Mouse (Mus musculus): ENCODE results near the gene Nudt17. TPM values are rescaled to one million over a fixed set of nuclear protein-coding genes. Genes with fewer than 3 reads are reported as not detected.
"Not testable (repeated sequence)": the region's sequence is repeated elsewhere in the genome, so short reads cannot be mapped to it uniquely, and the experiment has no call there.

Nudt17 gene
- total RNA-seq, 1 experiment from 2014 or later = 3.6 TPM

DNA sequence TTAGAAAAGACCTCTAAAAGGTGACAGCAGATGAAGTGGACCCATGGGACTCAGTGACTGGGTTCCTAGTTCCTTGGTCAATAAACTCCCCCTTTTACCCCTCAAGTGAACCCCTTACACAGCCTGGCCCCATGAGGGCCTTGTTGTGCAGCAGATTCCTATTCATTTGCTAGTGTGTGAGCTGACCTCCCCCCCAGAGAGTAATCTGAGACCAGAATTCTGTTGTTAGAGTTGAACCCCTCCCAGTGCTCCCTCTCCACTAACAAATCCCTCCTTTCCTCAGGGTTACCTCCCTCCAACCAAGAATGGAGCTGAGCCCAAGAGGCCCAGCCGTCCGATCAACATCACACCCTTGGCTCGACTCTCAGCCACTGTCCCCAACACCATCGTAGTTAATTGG, 7.4 kb downstream of the Nudt17 start:
- DNase-seq = no peak

DNA sequence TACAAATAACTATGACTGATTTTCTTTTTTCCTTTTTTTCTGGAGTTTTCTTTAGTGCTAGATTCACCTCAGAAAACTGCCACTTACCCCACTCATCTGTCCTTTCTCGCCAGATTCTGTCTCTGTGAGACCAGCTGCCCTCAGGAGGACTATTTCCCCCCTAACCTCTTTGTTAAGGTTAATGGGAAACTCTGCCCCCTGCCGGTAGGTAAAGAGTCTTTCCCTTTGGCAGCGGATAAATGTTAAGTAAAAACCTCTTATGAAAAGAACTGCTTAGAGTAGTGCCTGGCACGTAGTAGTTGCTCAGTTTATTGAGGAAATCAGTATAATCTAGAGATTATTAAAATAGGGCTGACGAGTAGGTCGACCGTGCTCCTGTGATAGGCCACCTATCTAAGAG, 8.0 kb downstream of the Nudt17 start:
- peak; percentile 44 for DNase-seq

DNA sequence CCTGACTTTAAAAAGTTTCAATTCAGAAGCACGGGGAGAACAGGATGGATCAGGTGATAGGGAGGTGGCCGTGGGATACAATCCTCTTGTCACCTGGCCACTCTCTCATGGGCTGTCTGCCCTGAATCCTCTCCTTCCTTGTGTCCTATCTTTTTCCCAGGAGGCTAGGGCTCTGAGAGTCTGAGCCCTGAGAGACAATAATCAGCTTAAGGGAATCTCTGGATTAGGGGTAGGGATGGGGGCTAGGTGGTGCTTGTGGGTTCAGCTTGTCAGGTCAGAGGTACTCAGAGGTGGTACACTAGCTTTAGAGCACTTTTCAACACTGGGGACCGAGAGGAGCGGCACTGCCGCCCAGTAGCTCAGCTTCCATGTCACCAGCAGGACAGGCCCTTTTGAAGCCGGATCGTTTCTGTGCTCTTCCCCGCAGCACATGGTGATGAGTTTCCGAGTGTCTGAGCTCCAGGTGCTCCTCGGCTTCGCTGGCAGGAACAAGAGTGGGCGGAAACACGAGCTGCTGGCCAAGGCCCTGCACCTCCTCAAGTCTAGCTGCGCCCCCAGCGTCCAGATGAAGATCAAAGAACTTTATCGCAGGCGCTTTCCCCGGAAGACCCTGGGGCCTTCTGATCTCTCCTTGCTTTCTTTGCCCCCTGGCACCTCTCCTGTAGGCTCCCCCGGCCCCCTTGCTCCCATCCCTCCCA, 9.2 kb downstream of the Nudt17 start:
- DNase-seq = no peak

DNA sequence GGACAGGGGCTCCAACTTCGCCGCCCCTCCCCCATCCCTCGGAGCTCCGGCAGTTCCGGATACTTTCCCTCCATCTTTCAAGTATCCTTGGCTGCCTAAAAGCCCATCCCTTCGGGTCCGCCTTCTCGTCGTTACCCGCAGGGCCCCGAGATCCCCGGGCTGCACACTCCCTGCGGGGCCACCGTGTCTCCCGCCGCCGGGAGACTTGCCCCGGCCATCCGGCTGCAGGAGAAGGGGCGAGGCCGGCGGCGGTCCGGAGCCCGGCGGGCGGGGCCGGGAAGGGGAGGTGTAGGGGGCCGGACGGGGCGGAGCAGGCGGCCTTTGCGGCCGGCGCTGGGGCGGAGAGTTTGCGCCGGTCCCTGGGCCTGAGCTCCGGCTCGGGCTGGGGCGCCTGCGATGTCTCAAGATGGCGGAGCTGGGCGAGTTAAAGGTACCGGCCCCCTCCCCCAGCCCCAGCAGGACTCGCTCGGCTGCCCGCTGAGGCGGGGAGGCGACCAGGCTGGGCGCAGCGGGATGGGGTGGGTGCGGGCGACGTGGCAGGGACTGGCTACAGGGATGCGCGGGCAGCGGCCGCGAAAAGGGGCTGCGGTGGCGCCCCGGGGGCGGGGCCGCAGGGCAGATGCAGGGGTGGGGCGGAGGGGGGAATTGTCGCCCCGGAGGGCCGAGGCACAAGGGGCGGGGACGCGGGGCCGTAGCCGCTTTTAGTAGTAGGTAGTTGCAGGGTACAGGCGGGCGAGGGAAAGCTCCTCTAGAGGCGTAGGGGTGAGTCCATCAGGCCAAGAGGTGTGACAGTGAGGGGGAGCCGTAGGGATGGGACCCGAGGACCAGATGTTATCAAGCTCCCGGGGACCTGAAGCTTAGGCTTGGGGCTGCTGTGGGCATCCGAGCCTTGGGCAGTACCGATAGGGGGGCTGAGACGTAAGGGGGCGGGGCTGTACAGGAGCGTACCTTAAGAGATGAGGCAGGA, 11.3 kb downstream of the Nudt17 start:
- peak; percentile 96 for DNase-seq

DNA sequence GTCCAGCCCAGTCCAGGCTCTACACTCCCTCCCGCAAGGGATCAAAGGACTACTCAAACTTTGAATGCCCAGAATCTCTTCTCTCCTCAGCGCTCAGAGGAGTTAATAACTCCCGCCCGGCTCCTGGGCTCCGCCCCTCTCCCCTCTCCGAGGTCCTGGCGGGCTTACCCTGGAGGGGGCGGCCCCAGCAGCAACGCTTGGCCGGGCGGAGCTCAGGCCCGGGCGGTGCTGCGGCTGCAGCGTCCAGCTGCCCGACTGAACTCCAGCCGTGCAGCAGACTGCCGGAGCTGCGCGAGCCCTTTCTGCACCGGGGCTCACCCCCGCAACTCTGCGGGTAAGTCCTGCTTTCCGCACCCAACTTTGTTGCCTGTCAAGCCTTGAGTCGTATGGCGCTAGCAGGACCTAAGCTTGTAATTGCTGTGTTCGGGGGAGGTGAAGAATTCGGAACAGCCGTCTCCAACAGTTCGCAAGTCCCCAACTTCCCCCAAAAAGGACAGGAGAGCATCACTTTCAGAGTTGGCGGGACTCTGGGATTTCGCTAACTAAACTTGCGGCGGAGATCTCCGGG, 12.1 kb downstream of the Nudt17 start, which contains the start of gene Pias3:
Gene Pias3 (plus strand): TSS at position 187 of the 568 bp plus-strand sequence.
- DNase-seq = peak; percentile 94

DNA sequence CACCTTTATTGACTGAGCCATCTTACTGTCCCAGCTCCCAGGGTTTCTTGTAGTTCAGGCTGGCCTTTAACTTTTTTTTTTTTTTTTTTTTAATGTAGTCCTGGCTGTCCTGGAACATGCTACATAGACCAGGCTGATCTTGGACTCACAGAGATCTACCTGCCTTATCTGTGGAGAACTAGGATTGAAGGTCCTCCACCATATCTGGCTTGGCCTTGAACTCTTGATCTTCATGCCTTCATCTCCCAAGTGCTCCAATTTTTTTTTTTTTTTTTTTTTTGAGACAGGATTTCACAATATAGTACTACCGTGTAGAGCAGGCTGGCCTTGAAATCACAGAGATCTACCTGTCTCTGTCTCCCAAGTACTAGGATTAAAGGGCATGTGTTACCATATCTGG, 14.8 kb downstream of the Nudt17 start:
- DNase-seq = no peak

DNA sequence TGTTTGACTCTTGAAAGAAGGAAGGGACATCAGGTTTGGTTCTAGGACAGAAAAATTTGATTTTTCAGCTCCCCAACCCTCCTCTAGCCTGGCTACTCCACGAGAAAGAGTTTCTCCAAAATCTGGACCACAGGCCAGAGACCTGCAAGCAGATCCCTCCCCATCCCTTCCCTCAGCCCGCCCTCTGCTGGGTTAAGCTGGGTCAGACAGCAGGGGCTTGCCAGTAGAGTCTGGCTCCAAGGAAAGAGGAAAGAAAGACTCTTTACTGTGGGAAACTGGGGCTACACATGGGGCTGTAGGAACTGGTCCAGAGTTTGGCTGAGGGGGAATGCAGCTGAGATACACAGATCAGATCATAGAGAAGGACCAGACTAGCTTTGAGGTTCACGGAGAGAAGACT, 15.9 kb downstream of the Nudt17 start:
- peak; percentile 42 for DNase-seq

DNA sequence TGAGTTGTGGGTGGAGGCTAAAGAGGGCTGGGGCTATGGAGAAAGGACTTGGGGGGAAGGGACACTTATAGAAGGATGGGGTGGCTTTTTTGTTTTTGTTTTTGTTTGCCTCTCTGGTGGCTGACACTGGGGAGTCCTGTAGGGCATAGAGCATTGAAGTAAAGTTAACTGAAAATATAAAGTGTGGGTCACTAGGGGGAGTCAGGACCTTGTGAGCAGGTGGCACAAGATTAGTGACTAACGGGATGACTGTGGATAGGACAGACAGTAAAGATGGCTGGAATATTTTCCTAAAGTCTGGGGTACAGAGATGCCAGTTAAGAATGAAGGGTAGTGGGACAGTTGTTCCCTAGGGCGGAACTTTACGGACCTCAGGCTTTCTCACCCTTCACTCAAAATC, 18.1 kb downstream of the Nudt17 start:
- no peak for DNase-seq

DNA sequence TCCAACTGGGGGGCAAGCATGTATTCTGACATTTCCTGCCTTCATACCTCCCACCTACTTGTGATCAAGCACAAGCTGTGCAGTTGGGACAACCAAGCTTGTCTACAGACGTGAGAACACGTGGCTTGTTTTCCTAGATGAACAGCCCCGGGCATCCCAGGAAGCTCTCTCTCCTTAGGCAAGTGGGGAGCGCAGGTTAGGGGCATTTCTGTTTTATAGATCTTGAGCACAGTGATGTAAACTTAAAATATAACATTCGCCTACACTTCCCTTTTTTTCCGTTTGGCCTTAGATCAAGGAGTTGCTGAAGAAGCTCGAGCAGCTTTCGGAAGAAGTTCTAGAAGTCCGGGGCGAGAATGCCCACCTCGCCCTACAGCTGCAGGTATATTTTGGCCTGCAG, 19.5 kb downstream of the Nudt17 start:
- DNase-seq = no peak

DNA sequence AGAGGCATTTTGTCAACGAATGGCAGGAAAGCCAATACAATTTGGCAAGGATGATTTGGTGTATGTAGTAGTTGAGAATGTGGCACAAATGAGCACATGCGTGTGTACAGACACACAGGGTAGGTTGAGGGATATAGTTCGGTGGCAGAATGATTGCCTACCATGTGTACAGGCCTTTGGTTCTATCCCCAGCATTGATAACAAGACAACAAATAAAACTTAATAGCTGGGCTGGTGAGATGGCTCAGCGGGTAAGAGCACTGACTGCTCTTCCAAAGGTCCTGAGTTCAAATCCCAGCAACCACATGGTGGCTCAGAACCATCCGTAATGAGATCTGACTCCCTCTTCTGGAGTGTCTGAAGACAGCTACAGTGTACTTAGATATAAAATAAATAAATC, 22.3 kb downstream of the Nudt17 start:
- not testable (repeated sequence) for DNase-seq

DNA sequence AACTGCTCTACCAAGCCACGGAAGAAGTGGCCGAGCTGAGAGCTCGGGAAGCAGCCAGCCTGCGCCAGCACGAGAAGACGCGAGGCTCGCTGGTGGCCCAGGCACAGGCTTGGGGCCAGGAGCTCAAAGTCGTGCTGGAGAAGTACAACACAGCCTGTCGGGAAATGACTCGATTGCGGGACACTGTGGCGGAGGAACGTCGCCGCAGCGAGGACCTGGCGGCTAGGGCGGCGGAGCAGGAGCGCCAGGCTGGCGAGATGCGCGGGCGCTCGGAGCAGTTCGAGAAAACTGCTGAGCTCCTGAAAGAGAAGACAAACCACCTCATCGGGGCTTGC, 23.6 kb downstream of the Nudt17 start:
- DNase-seq = peak; percentile 24

DNA sequence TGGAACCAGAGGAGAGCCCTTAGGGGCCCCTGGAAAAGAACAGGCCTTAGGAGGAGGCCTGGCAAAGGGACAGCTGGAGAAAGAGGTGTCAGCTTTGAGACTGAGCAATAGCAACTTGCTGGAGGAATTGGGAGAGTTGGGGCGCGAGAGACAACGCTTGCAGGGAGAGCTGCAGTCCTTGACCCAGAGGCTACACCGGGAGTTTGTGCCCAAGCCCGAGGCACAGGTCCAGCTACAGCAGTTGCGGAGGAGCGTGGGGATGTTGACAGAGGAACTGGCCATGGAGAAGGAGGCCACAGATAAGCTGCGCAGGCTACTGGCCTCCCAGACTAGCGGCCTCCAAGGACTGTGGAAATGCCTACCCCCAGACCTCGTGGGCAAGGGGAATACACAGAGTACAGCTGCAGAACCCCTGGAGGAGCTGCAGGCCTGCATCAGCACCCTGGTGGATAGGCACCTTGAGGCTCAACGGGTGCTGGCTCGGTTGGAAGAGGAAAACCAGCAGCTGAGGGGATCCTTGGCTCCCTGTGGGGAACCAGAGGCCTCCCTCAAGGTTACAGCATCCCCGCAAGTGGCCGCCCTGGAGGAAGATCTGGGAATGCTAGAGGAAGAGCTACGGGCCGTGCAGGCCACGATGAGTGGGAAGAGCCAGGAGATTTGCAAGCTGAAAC, 24.1 kb downstream of the Nudt17 start:
- peak; percentile 62 for DNase-seq

DNA sequence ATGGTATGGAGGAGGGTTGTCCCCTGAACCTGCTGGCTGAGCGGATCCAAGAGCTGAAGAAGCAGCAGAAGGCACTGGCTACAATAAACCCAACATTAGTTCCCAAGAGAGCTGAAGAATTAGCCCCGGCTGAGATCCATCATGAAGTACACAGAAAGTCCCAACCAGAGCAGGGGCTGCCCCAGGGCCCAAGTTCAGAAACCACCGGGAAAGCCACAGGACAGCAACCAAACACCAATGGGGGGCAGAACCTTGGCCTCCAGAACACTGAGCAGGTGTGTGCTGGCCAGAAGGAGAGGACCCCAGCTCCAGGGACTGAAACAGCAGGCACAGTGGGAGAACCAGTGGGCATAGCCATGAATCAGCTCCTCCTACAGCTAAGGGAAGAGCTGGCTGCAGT, 24.9 kb downstream of the Nudt17 start:
- no peak for DNase-seq

DNA sequence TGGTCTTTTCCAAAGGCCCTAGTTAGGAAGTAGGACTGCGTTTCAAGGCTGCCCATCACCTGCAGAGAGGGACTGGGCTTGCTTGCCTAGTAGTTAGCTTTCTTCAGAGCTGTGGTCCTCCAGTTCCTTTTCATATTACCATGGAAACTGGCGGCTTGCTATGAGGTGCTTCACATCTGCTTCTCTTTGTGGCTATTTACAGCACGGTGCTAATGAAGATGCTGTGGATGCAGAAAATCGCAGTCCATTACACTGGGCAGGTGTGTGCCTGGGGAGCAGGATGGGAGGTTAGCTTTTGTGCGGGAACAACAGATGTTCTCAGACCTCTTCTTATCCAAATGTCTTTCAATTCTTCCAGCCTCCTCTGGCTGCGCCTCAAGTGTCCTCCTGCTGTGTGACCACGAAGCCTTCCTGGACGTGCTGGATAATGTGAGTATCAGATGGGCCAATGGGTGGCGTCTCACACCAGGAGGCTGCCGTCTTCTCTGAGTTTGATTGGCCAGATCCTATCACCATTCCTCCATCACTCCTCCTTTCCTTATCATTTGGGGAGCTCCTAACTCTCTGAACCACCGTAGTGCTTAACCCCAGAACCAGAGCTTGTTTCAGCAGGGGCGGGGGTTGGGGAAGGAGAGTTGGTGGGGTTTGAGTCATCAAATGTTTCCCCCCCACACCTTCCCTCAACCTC, 27.9 kb downstream of the Nudt17 start:
- no peak for DNase-seq

DNA sequence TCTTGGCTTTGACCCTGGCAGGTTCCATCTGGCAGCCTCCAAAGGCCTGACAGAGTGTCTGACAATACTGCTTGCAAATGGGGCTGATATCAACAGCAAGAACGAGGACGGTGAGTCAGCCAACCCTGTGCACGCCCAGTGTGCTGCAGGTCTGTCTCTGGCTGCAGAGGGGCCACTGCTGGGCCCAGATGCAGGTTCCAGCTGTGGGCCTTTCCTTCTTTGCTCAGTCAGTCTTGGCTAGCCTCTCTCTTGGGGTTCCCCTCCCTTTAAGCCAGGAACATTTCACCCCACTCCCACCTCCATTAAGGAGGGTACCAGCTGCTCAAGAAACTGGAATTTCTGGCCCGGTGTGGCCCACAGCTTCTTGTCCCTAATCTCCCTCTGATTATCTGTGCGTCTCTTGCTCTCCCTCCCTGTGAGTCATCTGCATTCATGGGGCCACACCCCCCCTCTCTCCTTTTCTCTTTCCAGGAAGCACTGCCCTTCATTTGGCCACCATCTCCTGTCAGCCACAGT, 29.1 kb downstream of the Nudt17 start:
- DNase-seq = peak; percentile 76

DNA sequence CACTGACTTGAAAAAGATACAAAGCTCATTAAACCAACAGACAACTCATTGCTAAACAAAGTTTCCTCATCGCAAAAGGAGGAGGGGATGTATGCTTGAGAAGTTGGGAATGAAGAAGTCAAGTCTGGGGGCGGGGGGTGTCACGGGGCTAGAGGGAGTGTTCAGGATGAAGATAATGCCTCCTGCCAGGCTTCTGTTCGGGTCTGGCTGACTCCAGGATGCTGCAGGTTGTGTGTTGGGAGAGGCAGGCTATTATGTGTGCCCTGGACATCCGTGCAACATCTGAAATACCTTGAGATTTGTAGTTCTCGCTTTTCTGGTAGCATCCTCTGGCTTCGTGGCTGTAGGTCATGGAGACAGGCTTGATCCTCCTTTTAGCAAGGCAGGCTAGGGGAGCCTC, 29.9 kb downstream of the Nudt17 start:
- no peak for DNase-seq

DNA sequence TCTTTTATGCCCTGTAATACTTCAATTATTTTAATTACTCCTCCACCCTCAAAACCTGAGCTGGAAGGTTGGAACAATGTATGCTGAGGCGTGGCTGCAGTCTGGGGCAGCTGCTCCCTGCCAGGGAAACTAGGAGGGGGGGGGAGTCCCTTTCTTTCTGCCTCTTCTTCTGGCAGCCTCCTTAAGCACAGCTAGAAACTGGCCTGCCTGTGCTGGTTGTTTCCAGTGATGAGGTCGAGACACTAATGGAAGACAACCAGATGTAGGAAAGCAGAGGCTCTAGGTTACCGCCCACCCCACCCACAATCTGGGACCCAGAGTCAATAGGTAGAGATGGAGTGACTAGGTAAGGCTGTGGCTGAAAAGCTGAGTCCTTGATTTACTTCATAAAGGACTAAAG, 32.7 kb downstream of the Nudt17 start:
- DNase-seq = no peak

DNA sequence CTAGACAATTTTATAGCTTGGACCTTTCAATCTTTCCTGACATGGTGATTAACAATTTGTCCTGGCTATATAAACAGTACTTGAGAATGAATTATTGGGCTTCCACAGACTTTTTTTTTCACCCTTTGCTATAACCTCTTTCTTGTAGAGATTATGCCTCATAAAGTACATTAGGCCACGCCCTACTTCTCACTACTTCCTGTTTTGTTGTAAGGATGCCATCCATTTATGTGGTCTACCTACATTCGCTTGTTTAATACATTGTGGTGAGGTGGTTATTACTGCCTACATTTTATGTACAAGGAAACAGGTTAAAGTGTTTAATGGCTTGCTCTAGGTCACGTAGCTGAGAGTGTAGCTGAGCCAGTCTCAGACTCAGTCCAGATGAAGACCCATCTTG, 33.2 kb downstream of the Nudt17 start:
- no peak for DNase-seq

DNA sequence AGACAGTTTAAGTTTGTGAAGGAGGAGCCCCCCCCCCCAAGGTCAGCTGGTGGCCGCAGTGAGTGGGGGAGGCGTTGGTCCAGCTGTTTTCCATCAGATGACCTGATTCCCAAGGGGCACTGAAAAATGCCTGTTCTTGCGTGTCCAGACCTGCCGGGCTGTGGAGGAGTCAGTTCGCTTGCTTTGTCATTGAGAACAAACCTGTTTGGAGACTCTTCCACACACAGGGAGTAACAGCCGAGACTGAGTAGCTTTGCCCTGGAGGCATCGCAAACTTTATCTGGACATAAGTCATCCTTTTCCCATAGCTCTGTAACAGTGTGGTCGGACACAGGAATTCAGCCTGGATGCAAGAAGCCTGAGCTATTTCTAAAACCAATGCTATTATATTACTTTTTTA, 33.9 kb downstream of the Nudt17 start:
- no peak for DNase-seq

DNA sequence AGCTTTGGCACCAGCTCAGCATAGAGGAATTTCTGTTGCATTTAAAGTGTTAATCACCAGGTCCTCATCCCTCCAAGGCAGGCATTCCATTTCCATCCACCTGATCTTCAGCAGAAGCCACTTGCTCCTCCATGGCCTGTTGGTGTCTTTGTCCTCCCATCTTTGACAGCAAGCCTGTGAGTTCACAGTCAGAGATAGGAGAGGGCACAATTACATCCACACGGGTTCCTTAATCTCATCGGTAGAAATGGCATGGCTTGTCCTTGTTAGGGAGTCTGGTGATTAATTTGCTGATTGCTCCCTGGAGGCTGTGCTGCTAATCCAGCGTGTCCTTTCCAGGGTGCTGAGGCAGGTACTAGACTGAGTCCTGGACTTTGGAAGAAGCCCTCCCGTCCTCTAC, 34.8 kb downstream of the Nudt17 start:
- no peak for DNase-seq

DNA sequence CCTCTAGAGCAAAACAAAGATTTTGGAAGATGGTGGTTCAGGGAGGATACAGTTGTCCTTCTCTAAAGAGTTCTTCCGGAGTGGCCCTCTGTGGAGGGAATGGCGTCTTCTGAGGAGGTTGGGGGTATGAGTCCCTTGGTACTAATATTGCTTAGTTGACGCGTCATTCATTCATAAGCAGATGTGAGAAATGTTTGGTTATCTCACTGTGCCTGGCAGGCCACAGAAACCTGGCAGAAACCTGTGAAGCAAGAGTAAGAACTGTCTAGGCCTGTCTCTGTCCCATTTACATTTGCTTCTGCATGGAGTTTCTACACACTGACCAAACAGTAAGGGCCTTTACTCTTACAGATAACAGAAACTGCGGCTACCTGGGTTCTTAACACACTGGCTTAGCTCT, 36.8 kb downstream of the Nudt17 start:
- DNase-seq = no peak
